Mouse (Mus musculus): ENCODE measurements around the gene Fpgs. TPM values are rescaled to one million over a fixed set of nuclear protein-coding genes. Genes with fewer than 3 reads are reported as not detected.

Fpgs gene
- polyA plus RNA-seq (2012; rRNA removed): 66.9 and 67.1 TPM in 2 replicates

DNA sequence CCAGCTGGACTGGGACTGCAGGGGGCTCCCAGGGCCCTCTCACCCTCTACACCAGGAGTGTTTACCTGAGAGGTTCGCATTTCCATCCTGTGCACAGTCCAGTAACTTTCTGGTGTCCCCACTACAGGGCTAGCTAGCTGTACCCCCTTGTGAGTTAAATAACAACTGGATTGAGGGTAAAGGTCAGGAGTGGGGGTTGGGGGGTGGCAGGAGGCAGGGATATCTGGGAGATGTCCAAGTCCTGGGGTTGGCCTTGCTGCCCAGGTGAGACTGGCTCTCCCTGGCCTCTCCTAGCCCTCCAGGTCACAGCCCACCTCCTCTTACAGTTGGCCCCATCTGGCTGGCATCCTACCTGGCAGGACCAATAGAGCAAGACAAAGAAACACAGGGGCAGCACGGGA lies at the start of gene Fpgs:
Gene Fpgs (minus strand): TSS at position 125 of the 401 bp plus-strand sequence.

DNA sequence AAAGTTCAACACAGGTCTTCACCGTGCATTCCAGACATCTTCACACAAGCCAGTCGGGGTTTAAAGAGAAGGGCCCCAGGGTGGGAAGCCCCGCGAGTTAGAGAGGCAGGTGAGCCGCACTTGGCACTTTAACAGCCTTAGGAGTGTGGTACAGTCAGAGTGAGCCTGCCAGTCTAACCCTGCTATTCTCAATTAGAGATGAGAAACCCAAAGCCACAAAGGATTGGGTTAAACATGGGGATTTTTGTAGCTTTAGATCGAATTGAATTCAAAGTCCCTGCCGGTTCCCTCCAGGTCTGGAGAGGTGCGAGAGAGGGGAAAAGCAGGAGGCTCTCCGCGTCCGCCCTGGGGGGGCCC lies 36.9 kb upstream of the Fpgs start, which contains the start of gene 6330409D20Rik:
Gene 6330409D20Rik (minus strand): TSS at position 101 of the 357 bp plus-strand sequence.

DNA sequence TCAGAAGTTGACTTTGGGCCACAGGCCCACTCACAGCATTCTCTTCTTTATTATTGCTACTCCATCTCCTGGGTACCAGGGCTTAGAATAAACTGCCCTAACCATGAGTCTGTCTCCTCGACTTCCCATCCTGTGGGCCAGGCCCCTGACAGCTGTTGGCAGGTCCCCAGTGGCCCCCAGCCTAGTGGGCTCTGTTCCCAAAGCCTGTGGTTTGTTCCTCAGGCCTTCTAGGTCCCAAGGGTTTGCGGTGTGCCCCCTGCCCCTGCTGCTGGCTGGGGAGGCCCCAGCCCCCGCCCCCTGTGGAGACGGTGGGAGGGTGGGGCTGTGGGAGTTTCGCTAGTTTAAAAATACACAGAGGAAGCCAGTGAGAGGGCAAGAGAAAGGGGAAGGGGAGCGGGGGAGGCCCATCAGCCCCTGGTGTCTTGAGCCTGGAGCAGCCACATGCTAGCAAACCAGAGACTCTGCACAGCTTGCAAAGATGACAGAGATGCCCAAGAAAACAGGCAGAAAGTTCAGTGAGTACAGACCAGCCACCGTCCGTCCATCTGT lies 16.8 kb upstream of the Fpgs start, which contains the start of gene Sh2d3c:
Gene Sh2d3c (plus strand): TSS at position 375 of the 549 bp plus-strand sequence.

DNA sequence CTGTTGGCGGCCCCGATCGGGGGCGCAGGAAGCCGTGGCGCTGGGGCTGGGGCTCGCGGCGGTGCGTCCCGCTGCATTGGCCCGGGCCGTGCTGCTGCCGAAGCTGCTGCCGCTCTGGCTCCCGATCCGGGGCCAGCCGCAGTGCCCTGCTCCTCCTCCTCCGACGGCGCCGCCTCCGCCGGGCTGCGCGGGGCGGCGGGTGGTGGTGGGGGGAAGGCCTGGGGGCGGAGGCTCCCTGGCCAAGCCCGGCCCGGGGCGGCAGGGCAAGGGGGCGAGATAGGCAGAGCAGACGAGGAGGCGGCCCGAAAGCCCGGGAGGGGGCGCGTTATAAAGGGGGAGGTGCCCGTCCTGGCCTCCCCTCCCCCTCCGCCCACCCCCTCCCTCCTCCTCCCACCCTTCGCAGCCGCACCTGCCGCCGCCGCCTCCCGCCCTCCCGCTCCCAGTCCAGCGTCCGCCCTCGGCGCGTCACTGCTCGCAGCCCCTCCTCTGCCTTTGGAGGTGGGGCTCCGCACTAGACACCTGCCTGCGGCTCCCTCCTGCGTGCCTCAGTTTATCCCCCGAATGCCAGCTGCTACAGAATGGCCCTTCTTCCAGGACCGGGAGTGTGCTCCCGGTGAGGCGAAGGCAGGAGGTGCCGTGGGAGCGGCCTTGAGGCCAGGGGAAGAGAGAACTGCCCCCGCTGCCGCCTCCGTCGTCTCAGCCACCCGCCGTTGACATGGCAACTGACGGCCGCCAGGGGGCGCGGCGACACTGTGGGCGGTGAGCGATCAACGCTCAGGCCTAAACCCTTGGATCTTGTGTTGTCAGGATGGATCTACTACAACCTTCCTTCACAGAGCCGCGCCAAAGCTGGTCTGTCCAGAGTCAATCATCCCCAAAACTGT lies 9.2 kb upstream of the Fpgs start, which contains the start of gene Cdk9:
Gene Cdk9 (minus strand): TSS at position 143 of the 884 bp plus-strand sequence.

DNA sequence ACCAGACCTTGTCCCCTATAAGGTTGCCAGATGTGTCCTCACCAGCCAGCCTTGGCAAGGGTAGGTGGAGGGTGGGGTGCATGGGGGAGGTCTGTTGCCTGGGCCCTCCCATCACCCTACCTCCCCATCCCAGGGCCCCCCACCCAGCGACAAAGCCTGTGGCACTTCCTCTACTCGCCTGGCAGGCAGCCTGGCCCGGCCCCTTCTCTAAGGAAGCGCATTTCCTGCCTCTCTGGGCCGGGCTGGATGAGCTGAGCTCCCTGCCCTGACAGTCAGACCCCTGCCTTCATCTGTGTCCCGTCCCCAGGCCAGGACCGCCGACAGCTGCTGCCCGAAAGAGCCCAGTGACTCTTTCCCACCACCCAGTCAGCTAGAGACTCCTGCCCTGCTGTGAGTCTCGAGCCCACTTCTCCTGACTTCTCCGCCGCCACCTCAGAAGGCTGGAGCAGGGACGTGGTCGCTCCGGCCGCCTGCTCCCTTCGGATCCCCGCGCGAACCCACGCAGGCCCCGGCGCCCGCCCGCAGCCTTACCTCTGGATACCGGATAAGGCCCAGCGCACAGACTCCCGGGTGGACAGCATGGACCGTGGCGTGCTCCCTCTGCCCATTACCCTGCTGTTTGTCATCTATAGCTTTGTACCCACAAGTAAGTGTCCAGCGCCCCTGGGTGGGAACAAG lies 57.4 kb downstream of the Fpgs start, which contains the start of gene Eng:
Gene Eng (plus strand): TSS at position 217 of the 678 bp plus-strand sequence.

Other genes with a start within 250 kb of the Fpgs start
- gene Fam102a, start 168.8 kb downstream of the Fpgs start, polyA plus RNA-seq (2012; rRNA removed): 87.0 and 91.8 TPM in 2 replicates
- gene Dpm2, start 133.3 kb downstream of the Fpgs start, polyA plus RNA-seq (2012; rRNA removed): 104 and 129 TPM in 2 replicates
- 0.07 and 0.12 TPM in 2 replicates for gene Pip5kl1, start 129.3 kb downstream of the Fpgs start, polyA plus RNA-seq (2012; rRNA removed)
- not detected in 2 replicates for gene 9430097D07Rik, start 128.5 kb downstream of the Fpgs start, polyA plus RNA-seq (2012; rRNA removed)
- gene St6galnac4, start 117.0 kb downstream of the Fpgs start, polyA plus RNA-seq (2012; rRNA removed): 52.5 and 67.7 TPM in 2 replicates
- gene St6galnac6, start 104.4 kb downstream of the Fpgs start, polyA plus RNA-seq (2012; rRNA removed): 1,674 and 1,690 TPM in 2 replicates
- gene Ak1, start 82.4 kb downstream of the Fpgs start, polyA plus RNA-seq (2012; rRNA removed): 13.3 and 16.6 TPM in 2 replicates
- 66.6 and 72.0 TPM in 2 replicates for gene Eng, start 57.5 kb downstream of the Fpgs start, polyA plus RNA-seq (2012; rRNA removed)
- 110 and 111 TPM in 2 replicates for gene Cdk9, start 8.9 kb upstream of the Fpgs start, polyA plus RNA-seq (2012; rRNA removed)
- 12.3 and 15.6 TPM in 2 replicates for gene Sh2d3c, start 16.9 kb upstream of the Fpgs start, polyA plus RNA-seq (2012; rRNA removed)
- not detected in 2 replicates for gene 6330409D20Rik, start 36.9 kb upstream of the Fpgs start, polyA plus RNA-seq (2012; rRNA removed)
- gene Tor2a, start 53.1 kb upstream of the Fpgs start, polyA plus RNA-seq (2012; rRNA removed): 106 and 146 TPM in 2 replicates
- gene Ttc16, start 71.5 kb upstream of the Fpgs start, polyA plus RNA-seq (2012; rRNA removed): 0.50 and 0.93 TPM in 2 replicates
- 55.8 and 75.5 TPM in 2 replicates for gene Ptrh1, start 71.6 kb upstream of the Fpgs start, polyA plus RNA-seq (2012; rRNA removed)
- not detected in 2 replicates for gene Cfap157, start 80.3 kb upstream of the Fpgs start, polyA plus RNA-seq (2012; rRNA removed)
- 14.9 and 17.9 TPM in 2 replicates for gene Stxbp1, start 143.1 kb upstream of the Fpgs start, polyA plus RNA-seq (2012; rRNA removed)
- 64.1 and 85.2 TPM in 2 replicates for gene Fam129b, start 172.0 kb upstream of the Fpgs start, polyA plus RNA-seq (2012; rRNA removed)

Data from colon, adult 2 months (tissue).